Mouse (Mus musculus) liver, adult 2 months (tissue): ENCODE results near the gene Fbxw7. TPM values are rescaled to one million over a fixed set of nuclear protein-coding genes. Genes with fewer than 3 reads are reported as not detected.
A peak's percentile ranks its signal among the peaks of the same experiment; 100 is the strongest.

Experiments
- DNase-seq: peaks from one replicate; pipeline ENCODE4 v3.0.0-alpha.2; 2011; ENCODE audit warnings: low read depth, low spot score; ENCODE audit errors: extremely low read depth
- H3K27ac ChIP-seq: fragments of 200-500 bp; replicated peaks from 2 replicates; pipeline ENCODE4 v1.5.1; 2012; ENCODE audit warnings: low read depth, mild to moderate bottlenecking, control low read depth, inconsistent platforms, low read length; ENCODE audit not compliant: insufficient read depth
- H3K27me3 ChIP-seq: fragments of 200-500 bp; 2 replicates; pipeline ENCODE4 v1.6.1; 2012; ENCODE audit warnings: mild to moderate bottlenecking, moderate library complexity, low read length, inconsistent platforms; ENCODE audit not compliant: control insufficient read depth, insufficient read depth
- H3K36me3 ChIP-seq: fragments of 200-500 bp; 2 replicates; pipeline ENCODE4 v1.6.1; 2012; ENCODE audit warnings: low read length, inconsistent platforms; ENCODE audit not compliant: control insufficient read depth, insufficient read depth
- H3K4me1 ChIP-seq: fragments of 200-500 bp; 2 replicates; pipeline ENCODE4 v1.6.1; 2011; ENCODE audit warnings: low read length; ENCODE audit not compliant: control insufficient read depth, insufficient read depth
- H3K4me3 ChIP-seq: fragments of 200-500 bp; 2 replicates; pipeline ENCODE4 v1.5.1; 2011; ENCODE audit warnings: low read depth, mild to moderate bottlenecking, control low read depth, low read length, moderate library complexity; ENCODE audit not compliant: insufficient read depth
- H3K79me2 ChIP-seq: fragments of 200-500 bp; 2 replicates; pipeline ENCODE4 v1.6.1; 2012; ENCODE audit warnings: inconsistent platforms, mild to moderate bottlenecking, low read length, moderate library complexity; ENCODE audit not compliant: control insufficient read depth, insufficient read depth
- H3K9ac ChIP-seq: fragments of 200-500 bp; 2 replicates; pipeline ENCODE4 v1.6.1; 2012; ENCODE audit warnings: low read depth, mild to moderate bottlenecking, control low read depth, inconsistent platforms, low read length
- CTCF ChIP-seq: fragments of 200-500 bp; IDR thresholded peaks from 2 replicates; pipeline ENCODE4 v1.5.1; 2011; ENCODE audit warnings: low read depth, low read length, control low read depth
- POLR2A ChIP-seq: fragments of 200-500 bp; IDR thresholded peaks from 2 replicates; pipeline ENCODE4 v1.6.1; 2011; ENCODE audit warnings: low read length, control low read depth; ENCODE audit not compliant: insufficient read depth; ENCODE audit errors: extremely low read depth
- WGBS: fragments of 180-500 bp; shearing (Covaris S2); methylation state at CpG from one replicate; pipeline ENCODE4 v1.1.7; 2018; 5-methylcytosine and 5-hydroxymethylcytosine counted together
- polyA plus RNA-seq: library from polyadenylated mRNA; depleted of rRNA; stranded (reverse); fragments of >200 nt; gene quantifications from 2 replicates; pipeline ENCODE4 v1.2.3, GENCODE M21; 2012; rRNA removed
- total RNA-seq: library from RNA; depleted of rRNA; stranded (reverse); fragments of >200 nt; gene quantifications from 2 replicates; pipeline ENCODE4 v1.2.3, GENCODE M21; 2014; rRNA removed

The Fbxw7 gene
- total and polyA plus RNA-seq, 2 experiments = 1.4 to 5.6 TPM

DNA sequence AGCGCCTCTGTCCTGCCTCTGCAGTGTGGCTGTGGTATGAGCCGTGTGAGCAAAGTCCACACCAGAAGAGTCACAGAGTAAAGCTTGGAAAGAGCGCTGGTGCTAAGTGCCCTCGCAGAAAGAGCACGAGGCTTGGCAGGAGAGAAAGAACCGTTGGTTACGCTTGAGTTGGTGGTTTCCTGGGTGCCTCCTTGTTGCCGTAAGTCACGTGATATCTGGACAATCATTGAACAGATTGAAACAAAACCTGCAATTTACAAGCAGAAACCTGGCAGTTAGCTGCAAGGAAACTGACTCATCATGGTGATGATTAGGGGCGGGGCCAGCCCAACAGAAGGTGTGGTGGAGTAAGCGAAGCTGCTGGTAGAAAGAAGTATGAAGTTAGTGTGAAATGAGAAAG lies 207.7 kb downstream of the Fbxw7 start:
- Histone ChIP-seq H3K9ac (no peak overlapping the region), H3K27ac (no peak overlapping the region), H3K4me1 (no peaks in the 10 kb centered on the region), H3K36me3 (no peaks in the 10 kb centered on the region), H3K4me3 (no peak overlapping the region), H3K27me3 (no peaks in the 10 kb centered on the region), H3K79me2 (no peaks in the 10 kb centered on the region)
- 75% methylated on average over 11 of the region's 11 CpGs for WGBS
- DNase-seq = peak; percentile 42
- TF ChIP-seq POLR2A = no peak
- TF ChIP-seq CTCF = no peak

DNA sequence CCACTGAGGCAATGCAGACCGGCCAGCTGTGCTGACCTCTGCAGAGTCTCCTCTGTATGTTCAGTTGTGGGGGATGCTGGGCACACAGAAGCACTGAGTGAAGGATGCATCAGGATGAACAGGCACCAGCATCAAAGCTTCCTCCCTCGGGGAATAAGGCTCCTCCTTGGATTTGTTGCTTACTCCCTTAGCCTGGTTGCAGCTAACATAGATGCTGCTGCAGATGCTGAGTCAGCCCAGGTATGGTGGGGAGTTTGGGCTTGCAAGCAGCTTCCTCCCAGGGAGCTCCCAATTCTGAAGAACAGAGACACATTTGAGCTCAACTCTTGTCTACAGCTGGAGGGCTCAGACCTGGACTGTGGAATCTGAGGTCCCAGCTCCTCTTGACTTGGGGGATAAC lies 209.2 kb downstream of the Fbxw7 start:
- no peak overlapping the region for H3K27ac ChIP-seq
- 65% methylated on average over 2 of the region's 2 CpGs for WGBS
- no peaks in the 10 kb centered on the region for H3K27me3 ChIP-seq
- H3K4me3 ChIP-seq = no peak overlapping the region
- TF ChIP-seq CTCF (no peak), POLR2A (no peak)
- H3K36me3 ChIP-seq = no peaks in the 10 kb centered on the region
- no peaks in the 10 kb centered on the region for H3K79me2 ChIP-seq
- H3K4me1 ChIP-seq = no peaks in the 10 kb centered on the region
- no peak for DNase-seq
- no peak overlapping the region for H3K9ac ChIP-seq

DNA sequence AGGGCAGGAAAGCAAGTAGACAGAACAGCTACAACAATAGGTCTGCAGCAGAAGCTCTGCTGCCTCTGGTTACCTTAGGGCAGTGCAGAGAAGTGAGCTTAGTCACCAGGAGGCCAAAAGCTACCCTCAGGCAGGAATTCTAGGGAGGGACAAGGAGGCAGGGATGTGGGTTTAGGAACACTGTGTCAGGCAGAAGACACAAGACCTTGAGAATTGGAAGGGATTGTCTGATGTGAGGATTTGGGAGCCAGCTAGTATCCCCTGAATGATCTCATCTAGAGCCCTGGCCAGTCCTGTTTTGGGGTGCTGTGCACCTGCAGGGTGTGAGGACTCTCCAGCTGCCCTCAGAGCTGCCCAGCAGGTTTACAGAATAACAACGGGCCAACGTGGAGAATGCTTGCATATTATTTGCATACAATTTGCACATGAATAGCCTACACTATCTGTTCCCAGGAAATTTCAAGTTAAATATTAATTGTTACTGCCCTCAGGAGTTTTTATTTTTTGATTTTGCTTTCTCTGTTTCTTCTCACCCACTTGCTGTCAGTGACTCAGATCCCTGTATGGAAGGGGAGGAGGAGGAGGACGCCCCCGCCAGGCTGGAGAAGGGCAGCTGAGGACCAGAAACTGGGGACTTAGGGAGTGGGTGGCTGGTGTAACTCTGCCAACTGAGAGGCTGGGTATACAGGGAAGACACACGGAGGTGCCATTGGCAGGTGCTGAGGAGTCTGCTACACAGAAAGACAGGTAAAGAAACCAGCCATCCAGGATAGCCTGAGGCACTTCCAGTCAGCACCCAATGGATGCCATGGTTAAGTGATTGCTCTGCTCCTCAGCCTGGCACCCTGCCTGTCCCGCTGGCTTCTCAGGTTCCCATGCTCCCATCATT lies 210.0 kb downstream of the Fbxw7 start:
- Histone ChIP-seq H3K4me3 (no peak overlapping the region), H3K4me1 (no peaks in the 10 kb centered on the region), H3K9ac (no peak overlapping the region), H3K27ac (no peak overlapping the region), H3K79me2 (no peaks in the 10 kb centered on the region), H3K36me3 (no peaks in the 10 kb centered on the region), H3K27me3 (no peaks in the 10 kb centered on the region)
- 32% methylated on average over 6 of the region's 6 CpGs for WGBS
- DNase-seq = no peak
- no peak for TF ChIP-seq CTCF
- TF ChIP-seq POLR2A = no peak

Other genes starting within 250 kb of the Fbxw7 start
- 17.9 and 21.4 TPM in 2 replicates for gene Arfip1, start 232.6 kb upstream of the Fbxw7 start, total RNA-seq
- gene Arfip1, start 232.6 kb upstream of the Fbxw7 start, polyA plus RNA-seq = 4.6 and 4.7 TPM in 2 replicates
- gene Tigd4, start 221.7 kb upstream of the Fbxw7 start, total RNA-seq = not detected in 2 replicates
- not detected in 2 replicates for gene Tigd4, start 221.7 kb upstream of the Fbxw7 start, polyA plus RNA-seq
- gene Tmem154, start 149.1 kb upstream of the Fbxw7 start, total RNA-seq = 0.09 and 0.94 TPM in 2 replicates
- gene Tmem154, start 149.1 kb upstream of the Fbxw7 start, polyA plus RNA-seq = 0.09 and 0.17 TPM in 2 replicates